Mouse (Mus musculus) 416B (cell line): Measurements from ENCODE around the gene Cdca7l.
"Not testable (repeated sequence)": the region's sequence is repeated elsewhere in the genome, so short reads cannot be mapped to it uniquely, and the experiment has no call there.

ENCODE experiments used
- DNase-seq: peaks from one replicate; pipeline ENCODE4 v3.0.0; 2011; ENCODE audit warnings: low read depth

Cdca7l gene

DNA sequence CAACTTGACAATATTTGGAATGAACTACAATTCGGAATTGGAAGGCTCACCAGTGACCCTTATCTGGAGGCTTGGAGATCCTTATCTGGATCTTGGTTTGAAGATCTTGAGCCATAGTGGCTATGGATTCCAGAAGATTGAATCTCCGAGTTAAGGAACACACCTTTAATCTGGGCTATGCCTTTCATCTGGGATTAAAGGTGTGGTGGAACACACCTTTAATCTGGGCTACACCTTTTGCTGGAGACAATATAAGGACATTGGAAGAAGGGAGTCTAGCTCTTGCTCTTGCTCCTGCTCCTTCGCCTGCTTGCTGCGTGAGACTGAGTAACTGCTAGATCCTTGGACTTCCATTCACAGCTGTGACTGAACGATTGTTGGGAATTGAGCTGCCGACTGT lies at the start of gene Cdca7l:
Cdca7l (plus strand) TSS at position 301 of the 400 bp plus-strand sequence.
- not testable (repeated sequence) for DNase-seq

GRCm38 (mm10) chr12:117756010-117756409 lies 48.1 kb upstream of the Cdca7l start:
- no peak for DNase-seq

DNA sequence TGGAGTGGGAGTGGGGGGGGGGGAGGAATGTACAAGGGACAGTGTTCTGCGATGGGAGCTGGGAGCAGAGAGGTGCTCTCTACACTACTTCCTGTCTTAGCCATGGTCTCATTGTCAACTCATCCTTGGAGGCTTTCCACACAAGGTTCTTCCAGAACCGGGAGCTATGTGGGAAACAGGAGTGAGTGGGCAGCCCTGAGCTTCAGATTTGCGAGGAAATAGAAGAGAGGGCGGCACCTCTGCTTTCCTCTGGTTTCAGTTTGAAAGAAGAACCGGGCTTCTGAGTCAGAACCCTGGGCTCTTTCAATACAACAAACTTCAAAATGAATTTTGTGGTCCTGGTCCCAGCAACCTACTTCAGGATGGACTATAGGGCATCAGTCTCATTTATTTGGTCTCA lies 43.7 kb upstream of the Cdca7l start:
- no peak for DNase-seq

DNA sequence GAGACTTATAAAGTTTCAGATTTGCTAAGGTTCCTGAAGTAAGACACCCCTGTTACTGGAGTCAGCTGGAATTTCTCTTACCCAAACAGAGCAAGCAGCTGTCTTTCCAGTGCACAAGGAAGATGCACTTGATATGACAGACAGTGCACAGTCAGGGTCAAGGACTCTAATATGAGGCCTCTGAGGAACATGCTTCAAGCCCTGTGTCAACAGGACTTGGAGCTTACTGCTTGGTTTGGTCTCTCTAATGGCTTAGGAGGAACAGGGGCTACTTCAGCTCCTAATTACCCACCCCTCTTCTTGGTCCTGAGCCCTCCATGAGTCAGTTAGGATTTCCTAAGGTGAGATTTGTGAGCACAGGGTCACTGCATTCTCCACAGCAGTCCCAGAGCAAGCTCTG lies 43.2 kb upstream of the Cdca7l start:
- DNase-seq = no peak

- no peak for DNase-seq
Observed at GRCm38 (mm10) chr12:117761698-117762097, 42.4 kb upstream of the Cdca7l start.

- no peak for DNase-seq
Observed at GRCm38 (mm10) chr12:117763247-117763646, 40.8 kb upstream of the Cdca7l start.

DNA sequence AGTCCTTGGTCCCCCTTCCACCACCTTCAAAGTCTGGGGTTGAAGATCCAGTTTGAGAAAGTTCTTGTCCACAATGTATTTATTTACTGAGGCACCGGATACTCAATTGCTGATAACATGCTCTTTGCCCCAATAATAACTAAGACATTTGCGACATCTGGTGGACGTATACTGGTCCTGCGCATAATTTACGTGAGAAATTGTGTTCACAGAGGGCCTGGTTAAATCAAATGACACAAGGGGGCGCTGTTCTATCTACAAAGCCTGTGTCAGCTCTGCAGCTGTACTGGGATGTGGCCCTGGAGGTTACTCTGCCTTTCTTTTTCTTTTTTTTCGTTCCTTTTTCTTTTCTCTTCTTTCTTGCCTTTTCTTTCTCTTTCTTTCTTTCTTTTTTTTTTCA lies 39.2 kb upstream of the Cdca7l start:
- peak; percentile 90 for DNase-seq

- peak; percentile 55 for DNase-seq
Observed at GRCm38 (mm10) chr12:117769113-117769512, 35.0 kb upstream of the Cdca7l start.

DNA sequence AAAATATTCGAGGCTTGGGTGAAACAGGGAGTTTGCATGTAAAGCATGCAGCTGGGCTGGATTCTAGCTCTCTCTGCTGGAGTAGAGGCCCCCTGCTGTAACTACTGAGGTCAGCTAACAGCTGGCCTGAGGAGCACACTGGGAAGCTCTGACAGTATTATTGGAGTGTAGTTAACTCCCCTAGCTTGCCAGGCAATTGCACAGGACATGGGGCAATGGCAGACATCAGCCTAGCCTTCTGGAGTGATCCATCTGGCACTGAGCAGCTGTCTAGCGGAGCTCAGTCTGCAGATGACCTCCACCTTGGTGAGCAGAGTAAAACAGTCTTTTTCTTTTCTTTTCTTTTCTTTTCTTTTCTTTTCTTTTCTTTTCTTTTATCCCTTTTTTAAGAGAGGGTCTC lies 33.9 kb upstream of the Cdca7l start:
- no peak for DNase-seq

- no peak for DNase-seq
Observed at GRCm38 (mm10) chr12:117771156-117771555, 32.9 kb upstream of the Cdca7l start.

- DNase-seq = peak; percentile 56
Observed at GRCm38 (mm10) chr12:117772638-117773037, 31.5 kb upstream of the Cdca7l start.

DNA sequence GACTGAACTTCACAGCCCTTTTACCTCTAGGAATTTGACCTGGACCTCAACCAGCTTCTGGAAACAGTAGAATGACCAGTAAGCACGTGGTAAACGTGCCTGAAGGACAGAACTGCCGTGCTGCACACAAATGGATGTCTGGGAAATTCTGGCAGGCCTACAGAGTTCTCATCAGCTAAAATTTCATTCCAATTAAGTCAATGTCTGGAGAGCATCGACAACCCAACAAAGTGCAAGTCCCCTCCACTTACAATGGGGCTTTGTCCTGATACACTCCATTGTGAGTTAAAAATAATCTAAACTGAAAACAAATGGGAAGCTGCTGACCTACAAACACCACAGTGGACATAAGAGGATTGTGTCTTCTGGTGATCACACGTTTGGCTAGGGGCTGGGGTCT lies 27.2 kb upstream of the Cdca7l start:
- DNase-seq = no peak

- DNase-seq = no peak
Observed at GRCm38 (mm10) chr12:117781360-117781759, 22.7 kb upstream of the Cdca7l start.

- no peak for DNase-seq
Observed at GRCm38 (mm10) chr12:117783426-117783825, 20.7 kb upstream of the Cdca7l start.

DNA sequence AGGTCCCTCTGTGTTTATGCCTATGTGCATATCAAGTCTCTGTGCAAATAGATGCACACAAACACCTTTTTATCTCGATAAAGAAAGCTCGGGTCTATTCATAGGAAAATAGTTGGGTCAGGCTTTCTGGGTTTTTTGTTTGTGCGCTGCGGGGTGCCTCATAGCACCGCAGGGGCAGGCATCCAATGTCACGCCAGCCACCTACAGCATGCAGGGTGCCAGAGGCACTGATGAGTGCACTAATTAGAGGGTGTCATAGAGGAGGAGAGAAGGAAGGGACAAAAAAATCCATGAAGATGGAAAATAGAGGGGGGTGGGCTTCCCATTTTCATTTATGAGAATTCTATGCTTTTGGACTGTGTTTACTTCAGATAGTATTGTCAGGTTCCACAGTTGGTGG lies 17.5 kb upstream of the Cdca7l start:
- no peak for DNase-seq

DNA sequence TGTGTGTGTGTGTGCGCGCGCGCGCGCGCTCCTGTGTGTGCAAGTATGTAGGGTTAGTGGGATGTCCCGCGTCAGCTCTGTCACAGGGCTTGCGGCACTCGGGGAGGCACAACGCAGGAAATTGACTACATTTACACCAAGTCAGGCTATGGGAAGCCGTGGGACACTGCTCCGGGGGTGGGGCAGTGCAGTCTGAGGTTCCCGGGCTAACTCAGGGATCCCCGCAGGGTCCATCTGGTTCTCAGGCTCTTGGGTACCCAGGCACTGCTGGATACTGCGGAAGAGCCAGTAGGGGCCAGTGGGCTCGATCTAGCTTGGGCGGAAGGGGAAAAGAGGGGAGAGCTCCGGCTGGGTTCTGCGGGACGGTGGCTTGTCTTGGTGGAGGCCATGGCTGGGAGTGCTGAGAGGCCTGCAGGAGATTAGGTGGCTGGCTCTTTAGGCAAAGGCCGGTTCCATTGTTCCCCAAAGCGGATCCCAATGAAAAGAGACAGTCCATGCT lies 15.5 kb upstream of the Cdca7l start:
- no peak for DNase-seq

- DNase-seq = no peak
Observed at GRCm38 (mm10) chr12:117789017-117789416, 15.1 kb upstream of the Cdca7l start.

- DNase-seq = no peak
Observed at GRCm38 (mm10) chr12:117795303-117795702, 8.8 kb upstream of the Cdca7l start.

- no peak for DNase-seq
Observed at GRCm38 (mm10) chr12:117805576-117805975, 1.5 kb downstream of the Cdca7l start.

- no peak for DNase-seq
Observed at GRCm38 (mm10) chr12:117806007-117806451, 1.9 kb downstream of the Cdca7l start.

DNA sequence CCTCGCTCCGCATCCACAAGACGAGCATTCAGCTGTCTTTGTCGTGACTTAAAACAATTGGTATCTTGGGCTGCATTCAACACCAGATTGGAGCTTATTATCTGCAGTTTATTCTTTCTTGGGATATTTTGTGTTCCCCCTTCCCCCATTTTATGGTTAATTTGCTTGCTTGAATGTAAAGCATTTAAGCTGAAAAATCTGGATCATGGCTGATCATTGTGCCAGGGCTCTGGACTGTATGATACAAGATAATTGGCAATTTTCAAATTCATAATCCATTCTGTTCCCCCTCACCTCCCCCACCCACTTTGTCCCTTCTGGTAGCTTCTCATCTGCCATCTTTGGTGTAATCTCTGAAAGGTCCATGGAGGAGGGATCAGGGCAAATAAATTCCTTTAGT lies 2.4 kb downstream of the Cdca7l start:
- no peak for DNase-seq

DNA sequence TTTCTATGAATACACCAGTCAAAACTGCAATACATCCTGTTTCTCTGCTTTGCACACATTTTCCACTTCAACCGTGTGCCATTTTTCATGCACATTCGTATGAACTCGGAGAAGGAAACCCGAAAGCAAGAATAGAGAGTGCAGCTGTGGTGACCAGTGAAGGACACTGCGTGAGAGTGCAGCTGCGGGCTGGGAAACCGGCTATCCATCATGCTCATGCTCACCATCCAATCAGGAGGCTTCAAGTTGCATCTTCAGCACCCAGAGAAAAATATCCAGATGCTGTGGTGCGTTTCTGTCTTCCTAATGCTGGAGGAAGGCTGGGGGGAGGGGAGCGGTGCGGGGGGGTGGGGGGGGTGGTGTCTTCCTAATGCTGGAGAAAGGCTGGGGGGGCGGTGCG lies 3.5 kb downstream of the Cdca7l start:
- DNase-seq = no peak

- DNase-seq = no peak
Observed at GRCm38 (mm10) chr12:117808355-117809326, 4.6 kb downstream of the Cdca7l start.
